Mouse (Mus musculus) heart, adult 8-10 months (tissue): ENCODE measurements around the gene Spaca3. TPM values are rescaled to one million over a fixed set of nuclear protein-coding genes. Genes with fewer than 3 reads are reported as not detected.

Experiments used
- DNase-seq: peaks from one replicate; pipeline ENCODE4 v3.0.0; 2022; ENCODE audit warnings: low spot score
- total RNA-seq, 4 experiments: library from RNA; stranded (reverse); gene quantifications; 2 replicates each; pipeline ENCODE4 v1.2.4; 2022

The Spaca3 gene
- total RNA-seq: not detected

DNA sequence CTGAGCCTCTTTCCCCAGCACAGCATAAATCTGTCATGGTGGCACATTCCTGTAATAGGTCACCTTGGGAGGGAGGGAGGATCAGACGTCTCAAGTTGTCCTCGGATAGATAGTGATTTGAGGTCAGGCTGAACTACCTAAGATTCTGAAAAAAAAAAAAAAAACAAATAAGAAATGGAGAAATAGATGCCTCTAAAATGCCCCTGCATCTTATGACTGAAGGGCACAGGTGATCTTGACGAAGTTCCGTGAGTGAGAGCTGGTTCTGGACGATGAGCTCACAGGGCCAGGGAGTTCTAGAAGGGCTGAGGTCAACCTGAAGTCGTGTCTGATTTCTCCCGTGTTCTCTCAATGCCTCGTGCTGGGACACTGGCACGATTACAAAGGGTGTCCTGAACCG, at the start of gene Spaca3:
Gene Spaca3 (plus strand): TSS at position 301 of the 400 bp plus-strand sequence.
- no peak for DNase-seq

DNA sequence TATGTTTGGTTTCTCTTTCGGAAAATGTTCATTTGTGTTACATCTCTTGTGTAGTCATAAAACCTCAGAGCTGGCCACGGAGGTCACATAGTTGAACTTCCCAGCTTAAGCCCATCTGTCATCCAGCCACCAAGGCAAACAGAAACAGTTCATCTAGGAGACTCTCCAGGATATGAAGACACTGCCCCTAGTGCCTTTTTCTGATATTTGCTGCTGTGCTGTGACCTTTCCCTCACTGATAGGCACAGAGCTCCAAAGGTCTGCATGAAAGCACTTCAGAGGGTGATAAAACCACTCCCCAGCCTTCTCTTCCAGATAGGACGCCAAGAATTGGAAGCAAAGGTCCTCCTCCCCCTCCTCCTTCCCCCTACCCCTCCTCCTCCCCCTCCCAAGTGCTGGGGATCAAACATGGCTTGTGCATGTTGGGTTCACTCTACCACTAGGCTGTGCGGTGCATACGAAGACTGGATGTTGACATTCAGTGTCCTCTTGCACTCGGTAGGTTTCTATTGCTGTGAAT, 49.6 kb upstream of the Spaca3 start:
- no peak for DNase-seq

DNA sequence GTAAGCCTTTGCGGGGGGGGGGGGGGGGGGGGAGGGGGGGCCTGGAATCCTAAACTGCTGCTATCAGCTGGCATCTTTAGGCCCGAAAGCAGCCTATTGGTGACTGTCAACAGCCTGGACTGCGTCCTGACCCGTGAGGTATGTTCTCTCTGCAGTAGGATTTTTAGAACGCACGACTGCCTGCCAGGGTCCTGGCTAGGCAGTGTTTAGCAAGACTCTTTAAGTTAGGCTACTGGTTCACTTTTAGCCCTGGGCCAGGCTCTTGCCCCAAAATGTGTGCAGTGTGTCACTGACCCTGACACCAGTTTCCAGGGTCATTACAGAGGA, 48.5 kb upstream of the Spaca3 start:
- no peak for DNase-seq

DNA sequence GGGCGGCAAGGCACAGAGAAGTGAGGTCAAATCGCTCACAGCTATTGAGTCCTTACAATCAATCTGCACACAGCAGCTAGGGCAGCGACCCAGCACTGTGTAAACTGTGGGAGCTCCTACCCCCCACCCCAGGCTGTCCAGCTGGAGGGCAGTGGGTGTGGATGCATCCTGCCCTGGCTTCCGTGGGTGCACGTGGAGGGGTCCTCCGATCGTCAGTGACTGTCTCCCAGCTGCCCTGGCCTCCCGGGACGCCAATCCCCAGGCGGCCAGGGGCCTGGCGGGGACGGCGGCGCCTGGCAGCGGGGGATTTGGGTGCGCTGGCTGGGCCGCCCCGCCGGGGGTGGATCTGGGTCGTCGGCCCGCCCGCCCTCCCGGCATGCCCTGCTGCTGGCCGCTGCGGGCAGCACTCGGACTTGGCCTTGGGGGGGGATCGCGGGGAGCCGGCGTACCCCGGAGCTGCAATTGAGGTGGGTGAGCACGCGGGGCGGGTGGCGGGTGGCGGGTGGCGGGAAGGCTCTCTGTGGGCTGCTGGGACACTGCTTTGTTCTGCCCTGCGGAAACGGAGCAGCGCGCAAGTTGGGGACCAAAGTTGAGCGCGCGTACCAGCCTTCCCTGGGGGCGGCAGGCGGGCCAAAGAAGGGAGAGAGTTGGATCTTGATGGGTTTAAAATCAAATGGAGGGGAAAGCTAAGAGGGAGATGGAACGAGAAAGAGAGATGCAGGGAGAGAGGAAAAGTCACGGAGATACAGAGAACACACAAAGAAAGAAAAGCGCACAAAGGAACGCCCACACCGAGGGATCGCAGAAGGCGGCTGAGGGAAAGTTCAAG, 48.0 kb upstream of the Spaca3 start, which contains the start of gene Tmem98:
Gene Tmem98 (plus strand): TSS at position 183 of the 829 bp plus-strand sequence.
- DNase-seq: no peak

DNA sequence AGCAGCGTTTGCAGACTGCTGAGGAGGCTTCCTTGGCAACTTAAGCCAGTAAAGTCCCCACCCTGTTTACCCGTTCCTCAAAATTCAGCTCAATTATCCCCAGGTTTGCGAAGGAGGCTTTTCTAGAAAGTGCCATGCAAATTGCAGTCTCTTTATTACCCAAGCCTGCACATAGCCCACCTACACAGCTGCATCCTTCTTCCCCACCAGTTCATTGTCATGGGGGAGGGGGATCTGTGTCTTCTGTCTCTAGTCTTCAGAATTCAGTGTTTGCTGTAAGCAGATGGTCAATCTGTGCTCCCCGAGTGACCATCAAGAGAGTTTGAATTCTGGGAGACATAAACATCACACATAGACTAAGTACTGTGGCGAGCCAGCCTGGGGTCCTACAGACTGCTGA, 47.0 kb upstream of the Spaca3 start:
- no peak for DNase-seq

DNA sequence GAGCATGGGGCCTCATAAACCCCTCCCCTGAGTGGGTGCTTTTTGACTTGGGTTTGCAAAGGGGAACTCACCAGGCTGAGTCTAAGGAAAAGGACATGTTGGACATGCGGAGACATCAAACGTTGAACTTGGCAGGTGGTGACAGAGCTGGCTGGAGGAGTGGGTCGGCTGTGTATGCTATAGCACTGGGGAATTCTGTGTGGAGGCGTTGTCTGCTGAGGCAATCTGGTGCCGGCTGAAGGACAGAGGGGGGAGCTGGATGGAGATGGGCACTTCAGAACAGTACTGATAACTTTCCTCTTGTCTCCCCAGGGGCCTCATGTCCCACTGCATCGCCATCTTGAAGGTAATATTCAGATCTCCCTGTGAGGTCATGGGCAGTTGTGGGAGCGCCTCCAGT, 42.8 kb upstream of the Spaca3 start:
- DNase-seq: no peak

DNA sequence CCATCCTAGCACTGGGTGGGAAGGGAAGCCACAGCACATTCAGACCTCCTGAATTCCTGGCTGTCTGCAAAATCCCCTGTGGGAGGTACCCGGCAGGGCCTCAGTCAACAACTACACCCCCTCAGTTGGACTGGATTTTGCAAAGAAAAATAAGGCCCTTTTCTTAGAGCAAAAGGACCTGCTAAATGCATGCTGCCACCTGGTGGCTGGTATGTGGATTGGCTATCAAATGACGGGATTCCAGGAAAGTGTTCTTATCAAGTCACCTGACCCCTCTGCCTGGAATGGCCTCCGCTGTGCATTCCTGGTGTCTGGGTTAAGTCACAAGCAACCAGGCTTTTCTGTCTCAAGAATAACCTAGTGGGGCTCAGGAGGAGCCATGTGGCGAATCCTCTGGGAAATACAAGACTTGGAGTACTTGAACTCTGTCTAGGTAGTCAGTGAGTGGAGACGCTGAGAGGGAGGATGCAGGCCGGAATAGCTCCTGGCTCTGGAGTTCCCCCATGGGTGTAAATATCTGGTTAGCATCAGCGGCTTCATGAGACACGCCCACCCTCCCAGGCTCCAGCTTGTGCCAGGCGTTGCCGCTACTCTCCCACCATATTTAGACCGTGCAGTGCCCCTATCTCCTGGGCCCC, 40.0 kb upstream of the Spaca3 start:
- DNase-seq: peak; percentile 79

DNA sequence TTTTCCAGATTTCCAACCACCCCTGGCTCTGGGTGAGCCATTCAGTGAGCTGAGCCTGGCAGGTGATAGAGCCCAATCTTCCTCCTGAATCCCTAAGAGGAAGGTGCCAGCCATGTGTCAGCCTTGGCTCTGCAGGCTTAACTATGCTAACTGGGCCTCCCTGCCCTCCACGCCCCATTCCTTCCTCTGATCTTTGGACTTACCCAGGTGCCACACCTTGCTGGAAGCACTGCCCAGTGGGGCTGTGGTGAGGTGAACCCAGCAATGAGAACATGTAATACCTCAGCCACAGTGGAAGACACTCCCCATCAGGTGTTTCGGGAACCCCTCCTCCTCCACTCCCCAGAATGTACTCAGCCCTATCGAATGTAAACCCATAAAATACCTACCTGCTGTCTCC, 38.1 kb upstream of the Spaca3 start:
- DNase-seq: no peak

DNA sequence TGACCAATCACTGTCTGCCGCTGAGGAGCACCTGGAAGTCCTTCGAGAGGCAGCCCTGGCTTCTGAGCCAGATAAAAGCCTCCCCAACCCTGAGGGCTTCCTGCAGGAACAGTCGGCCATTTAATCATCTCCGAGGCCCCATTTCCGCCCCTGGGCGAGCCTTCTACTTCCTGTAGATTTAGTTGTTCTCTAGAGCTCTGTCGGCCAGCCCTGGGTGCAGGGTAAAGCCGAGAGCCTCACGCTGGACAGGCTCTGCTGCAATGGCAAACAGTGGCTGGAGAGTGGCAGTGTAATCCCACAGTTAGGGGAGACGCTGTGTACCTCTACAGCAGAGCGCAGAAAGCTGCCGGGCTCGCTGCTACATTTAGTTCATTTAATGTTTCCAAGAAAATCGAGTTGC, 36.9 kb upstream of the Spaca3 start:
- DNase-seq: peak; percentile 62

DNA sequence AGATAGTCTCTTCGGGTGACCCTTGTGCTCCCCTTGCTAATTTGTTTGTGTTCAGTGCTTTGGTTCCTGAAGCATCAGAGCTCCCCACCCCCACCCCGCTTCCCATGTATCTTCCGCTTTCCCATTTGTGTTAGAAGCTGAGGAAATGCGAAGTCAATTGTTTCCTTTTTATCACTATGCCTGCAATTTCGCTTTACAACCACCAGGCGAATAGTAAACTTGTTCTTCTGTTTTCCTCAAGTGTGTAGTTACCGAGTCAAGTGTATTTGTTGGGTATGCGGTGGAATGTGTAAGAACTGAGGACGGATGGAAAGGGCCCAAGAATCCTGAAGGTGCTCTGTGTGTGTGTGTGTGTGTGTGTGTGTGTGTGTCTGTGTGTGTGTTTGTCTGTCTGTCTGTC, 36.4 kb upstream of the Spaca3 start:
- no peak for DNase-seq

DNA sequence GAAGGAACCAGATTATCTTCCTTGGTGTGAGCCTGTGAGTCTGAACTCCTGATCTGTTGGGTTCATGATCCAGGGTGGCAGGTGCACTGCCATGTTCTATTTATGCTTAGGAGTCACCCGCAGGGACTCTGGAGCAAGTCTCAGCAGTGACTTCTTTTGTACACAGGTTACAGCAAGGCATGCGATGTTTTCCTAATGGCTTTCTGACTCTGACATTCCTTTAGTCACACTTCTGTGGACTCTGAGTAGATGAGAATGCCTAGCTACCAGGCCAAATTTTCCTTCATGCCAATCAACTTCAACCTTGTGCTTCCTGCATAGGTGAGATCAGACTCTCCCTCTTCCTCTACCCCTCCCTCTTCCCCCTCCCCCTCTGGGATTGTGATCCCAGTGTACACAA, 22.8 kb upstream of the Spaca3 start:
- DNase-seq: no peak

DNA sequence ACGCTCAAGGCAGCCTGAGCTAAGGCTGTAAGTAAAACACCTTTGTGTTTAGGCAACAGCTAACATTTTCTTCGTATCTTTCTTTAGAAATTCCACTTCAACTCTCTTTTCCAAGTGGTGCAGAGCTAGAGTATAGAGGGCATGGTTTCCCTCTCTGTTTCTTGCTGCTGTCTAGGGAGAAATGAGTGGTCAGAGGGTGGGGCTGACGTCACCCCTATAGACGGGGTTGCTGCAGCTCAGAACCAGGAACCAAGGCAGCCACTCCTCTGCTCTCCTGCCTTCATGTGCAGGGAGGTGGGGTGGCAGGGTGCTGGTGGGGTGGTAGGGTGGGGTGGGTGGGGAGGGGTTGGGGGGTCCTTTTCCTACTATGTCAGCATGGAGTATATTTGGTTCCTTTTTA, 22.3 kb upstream of the Spaca3 start:
- no peak for DNase-seq

DNA sequence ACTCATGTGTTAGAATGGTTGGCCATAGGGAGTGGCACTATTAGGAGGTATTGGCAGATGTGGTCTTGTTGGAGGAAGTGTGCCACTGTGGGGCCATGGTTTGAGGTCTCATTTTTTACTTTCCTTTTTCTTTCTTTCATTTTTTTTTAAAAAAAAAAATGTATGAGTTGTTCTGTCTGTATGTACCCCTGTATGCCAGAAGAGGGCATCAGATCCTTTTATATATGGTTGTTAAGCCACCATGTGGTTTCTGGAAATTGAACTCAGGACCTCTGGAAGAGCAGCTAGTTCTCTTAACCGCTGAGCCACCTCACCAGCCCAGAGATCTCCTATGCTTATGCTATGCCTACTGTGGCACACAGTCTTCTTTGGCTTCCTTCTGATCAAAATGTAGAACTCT, 19.4 kb upstream of the Spaca3 start:
- DNase-seq: no peak

DNA sequence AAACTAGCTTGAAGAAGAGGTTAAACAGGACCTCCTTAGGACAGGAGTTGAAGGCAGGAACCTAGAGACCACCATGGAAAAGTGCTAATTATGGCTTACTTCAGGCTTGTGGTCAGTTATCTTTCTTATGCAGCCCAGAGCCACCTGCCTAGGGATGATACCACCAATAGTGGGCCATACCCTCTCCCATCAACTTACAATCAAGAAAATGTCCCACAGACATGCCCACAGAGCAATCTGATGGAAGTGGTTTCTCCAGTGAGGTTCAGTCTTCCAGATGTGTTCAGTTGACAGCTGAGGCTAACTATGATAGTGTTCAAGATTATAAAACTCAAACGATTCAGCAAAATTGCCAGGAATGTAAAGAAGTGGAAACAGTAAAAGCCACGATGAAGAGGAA, 14.7 kb upstream of the Spaca3 start:
- DNase-seq: no peak

DNA sequence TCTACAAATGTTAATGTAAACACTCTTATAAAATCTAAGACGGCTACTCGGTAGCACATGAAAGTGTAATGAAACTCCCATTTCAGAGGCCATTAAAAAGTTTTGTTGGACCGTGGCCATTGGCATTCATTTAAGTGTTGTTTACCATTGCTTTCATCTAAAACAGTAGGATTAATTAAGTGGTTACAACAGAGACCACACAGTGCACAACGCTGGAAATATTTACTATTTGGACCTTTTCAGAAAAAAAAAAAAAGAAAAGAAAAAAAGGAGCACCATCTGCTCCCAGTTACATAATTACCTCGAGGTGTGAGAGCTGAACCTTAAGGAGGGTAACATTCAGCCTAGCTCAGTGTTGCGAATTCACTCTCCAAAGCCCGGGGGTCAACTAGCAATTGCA, 12.7 kb upstream of the Spaca3 start:
- no peak for DNase-seq

DNA sequence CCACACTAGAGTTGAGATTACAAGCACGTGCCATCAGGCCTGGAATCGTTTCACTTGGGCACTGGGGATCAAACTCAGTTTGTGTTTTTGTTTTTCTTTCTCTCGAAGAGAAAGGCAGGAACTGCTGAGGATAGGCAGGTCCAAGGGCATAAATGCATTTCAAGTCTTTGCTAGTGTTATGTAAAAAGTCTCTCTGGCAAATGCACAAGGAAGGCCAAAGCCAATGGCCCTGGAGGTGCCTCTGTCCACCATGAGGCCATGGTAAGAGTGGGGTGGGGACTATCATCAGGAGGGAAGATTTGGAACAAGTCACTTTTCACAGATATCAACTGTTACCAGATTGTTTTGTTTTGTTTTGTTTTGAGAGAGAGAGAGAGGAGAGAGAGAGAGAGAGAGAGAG, 12.1 kb upstream of the Spaca3 start:
- no peak for DNase-seq

DNA sequence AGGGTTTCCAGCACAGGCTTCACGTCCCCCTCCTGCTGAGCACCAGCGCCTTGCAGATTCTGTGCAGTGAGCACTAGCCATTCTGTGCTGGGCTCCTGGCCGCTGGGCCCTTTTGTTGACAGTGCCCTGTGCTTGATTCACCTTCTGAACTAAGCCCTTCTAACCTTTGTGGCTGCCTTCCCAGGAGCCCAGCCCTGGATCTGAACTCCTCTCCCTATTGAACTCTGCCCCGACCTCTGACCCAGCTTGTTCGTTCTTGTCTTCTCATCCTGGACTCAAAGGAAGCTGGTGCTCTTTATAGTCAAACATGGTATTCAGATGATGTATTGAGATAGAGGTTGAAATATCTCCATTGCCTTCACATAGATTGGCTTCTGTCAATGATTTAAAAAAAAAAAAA, 10.0 kb upstream of the Spaca3 start:
- DNase-seq: no peak

DNA sequence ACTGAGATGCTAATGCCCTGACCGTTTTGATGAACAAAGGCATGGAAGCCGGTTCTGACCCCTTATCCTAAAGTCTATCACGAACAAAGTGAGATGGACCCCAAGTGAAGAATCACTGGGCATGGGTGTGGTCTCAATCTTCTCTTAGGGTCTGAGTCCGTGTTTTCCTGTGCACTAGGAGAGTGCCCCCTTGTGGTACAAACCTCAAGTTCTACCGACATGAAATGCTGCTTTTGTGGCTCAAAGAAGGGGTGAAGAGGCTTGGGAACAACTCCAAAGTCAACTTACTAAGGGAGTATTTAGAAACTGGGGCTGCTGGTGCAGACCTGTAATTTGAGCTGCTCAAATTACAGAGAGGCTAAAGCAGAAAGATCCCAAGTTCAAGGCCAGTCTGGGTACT, 6.3 kb upstream of the Spaca3 start:
- DNase-seq: peak; percentile 13

DNA sequence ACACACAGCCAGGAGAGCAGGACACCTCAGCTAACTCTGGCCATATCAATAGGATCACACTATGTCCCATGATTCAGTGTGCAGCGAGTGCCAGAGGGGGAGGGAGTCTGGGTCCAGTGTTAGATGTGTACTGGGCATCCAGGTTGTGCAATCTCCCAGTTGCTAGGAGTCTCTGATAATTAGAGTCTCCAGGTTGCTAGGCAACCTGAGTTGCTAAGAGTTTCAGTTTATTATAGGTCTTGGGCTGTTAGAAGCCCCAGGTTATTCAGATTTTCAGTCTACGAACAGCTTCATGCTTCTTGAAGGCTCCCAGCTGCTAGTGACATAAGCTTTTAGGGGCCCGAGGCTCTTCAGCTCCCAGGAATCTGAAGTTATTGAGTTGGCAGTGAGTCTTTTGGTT, 5.2 kb upstream of the Spaca3 start:
- DNase-seq: no peak

DNA sequence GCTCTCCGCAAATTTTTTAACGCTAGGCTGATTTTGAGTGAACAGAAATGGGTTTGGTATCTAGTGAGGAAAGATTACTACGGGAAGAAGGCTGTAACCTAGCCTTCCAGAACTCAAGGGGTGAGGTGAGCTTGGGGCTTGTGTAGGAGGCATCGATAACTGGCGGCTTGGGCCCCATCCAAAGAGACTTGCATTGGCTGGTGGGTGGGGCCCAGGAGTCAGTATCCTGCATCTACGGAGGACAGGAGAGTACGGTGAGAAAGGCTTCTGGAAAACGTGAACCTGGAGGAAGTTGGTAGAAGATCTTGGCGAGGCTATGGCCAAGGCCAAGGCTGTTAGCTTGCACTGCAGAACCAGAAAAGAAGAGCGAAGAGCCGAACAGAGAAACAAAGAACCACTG, 3.7 kb upstream of the Spaca3 start:
- DNase-seq: no peak

DNA sequence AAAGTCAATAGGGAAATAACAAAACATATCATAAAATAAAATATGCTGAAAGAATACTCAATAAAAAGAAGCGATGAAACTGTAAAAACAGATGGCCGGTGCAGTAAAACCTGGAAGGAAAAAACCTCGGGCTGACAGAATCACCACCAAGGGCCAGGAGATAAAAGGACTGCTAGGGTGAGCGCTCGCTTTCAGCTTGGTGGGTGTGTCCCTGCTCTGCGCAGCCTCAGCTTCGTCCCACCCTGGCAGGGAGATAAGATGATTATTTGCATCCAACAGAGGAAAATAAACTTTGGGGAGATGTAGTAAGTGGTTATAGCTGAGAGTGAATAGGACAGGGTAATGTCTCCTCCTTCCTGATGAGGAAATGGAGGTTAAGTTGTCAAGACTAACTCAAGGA, 3.3 kb upstream of the Spaca3 start:
- no peak for DNase-seq

DNA sequence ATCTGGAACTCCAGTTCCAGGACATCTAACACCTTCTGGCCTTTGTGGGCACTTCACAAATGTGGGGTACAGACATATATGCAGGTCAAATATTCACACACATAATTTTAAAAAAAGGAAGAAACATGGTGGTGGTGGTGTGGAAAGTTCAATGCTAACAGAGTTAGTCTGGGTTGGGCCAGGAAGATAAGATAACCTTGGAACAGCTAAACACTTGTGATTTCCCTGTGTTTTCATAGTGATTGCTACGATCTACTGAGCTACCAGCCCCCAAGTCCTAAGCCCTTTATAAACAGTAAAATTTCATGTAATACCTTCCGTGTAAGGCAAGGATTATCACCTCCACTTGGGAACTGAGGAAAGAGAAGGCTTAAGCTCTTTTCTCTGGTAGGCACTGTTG, 1.3 kb upstream of the Spaca3 start:
- DNase-seq: no peak

DNA sequence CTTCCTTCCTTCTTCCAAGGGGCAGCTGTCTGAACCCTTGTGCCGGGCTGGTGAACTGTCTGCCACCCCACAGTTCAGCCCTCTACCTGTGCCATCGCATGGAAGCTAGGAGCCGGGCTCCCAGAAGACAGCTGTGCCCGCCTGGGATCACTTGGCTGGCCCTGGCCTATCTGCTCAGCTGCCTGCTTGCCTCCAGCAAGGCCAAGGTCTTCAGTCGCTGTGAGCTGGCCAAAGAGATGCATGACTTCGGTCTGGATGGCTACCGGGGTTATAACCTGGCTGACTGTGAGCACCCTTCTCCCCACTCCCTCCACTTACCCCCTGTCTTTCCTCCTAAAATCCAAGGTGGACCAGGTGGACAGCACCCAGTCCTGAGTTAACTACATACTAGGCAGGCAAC, 4.8 kb downstream of the Spaca3 start:
- DNase-seq: no peak
